Mouse (Mus musculus): ENCODE measurements around the gene Exph5. TPM values are rescaled to one million over a fixed set of nuclear protein-coding genes. Genes with fewer than 3 reads are reported as not detected.

Gene Exph5
- polyA plus RNA-seq, 1 experiment from 2014 or later = 0.41 TPM

- Histone ChIP-seq H3K9me3 (ENCODE audit: control insufficient read depth, low read length) (no peaks in the 10 kb centered on the region), H3K4me3 (ENCODE audit: low read depth, low read length) (peak within 1 kb of the TSS; percentile 68), H3K4me1 (replicated peaks; ENCODE audit: control insufficient read depth, insufficient read depth, low read length) (no peaks in the 10 kb centered on the region), H3K9ac (ENCODE audit: low read depth, low read length) (peak within 1 kb of the TSS; percentile 78), H3K36me3 (ENCODE audit: control insufficient read depth, insufficient read depth, low read length) (no peaks in the 10 kb centered on the region), H3K4me2 (peak within 1 kb of the TSS; percentile 96), H3K27me3 (replicated peaks; ENCODE audit: control insufficient read depth, insufficient read depth, low read length) (no peaks in the 10 kb centered on the region), H3K27ac (ENCODE audit: low read depth, low read length) (peak within 1 kb of the TSS; percentile 85)
- under 1% methylated on average over 75 of the region's 75 CpGs for WGBS
- DNase-seq (ENCODE audit: low spot score) (peak; percentile 74), ATAC-seq (replicated peaks; ENCODE audit: low FRiP score) (peak; percentile 79)
These were observed 82.7 kb downstream of the Exph5 start, which contains the start of gene Kdelc2 for GRCm38 (mm10) chr9:53383951-53384866. Gene Kdelc2 (plus strand): TSS chr9:53384025.

DNA sequence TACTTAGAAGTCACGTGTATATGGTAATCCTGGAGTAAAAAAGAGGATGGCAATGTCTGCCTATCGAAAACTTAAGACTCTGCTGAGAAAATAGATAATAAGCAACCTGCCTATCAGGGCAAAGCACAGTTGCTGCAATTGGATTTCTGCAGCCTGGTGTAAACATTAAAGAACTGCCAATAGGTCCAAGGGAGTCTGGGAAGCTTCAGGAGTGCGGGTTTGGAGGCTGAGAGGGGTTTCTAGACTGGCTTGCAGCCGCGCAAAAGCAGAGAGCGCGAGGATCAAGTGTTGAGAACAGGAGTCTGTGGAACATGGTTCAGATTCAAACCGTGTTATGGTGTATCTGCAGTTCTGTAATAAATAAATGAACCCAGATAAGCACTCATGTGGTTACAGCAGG, 83.4 kb downstream of the Exph5 start:
- no peak for ATAC-seq (replicated peaks; ENCODE audit: low FRiP score)
- no peaks in the 10 kb centered on the region for H3K36me3 ChIP-seq (ENCODE audit: control insufficient read depth, insufficient read depth, low read length)
- DNase-seq (ENCODE audit: low spot score) = peak; percentile 42
- peak overlapping the region; percentile 96 for H3K4me2 ChIP-seq
- peak overlapping the region; percentile 68 for H3K4me3 ChIP-seq (ENCODE audit: low read depth, low read length)
- no peaks in the 10 kb centered on the region for H3K27me3 ChIP-seq (replicated peaks; ENCODE audit: control insufficient read depth, insufficient read depth, low read length)
- no peaks in the 10 kb centered on the region for H3K9me3 ChIP-seq (ENCODE audit: control insufficient read depth, low read length)
- H3K9ac ChIP-seq (ENCODE audit: low read depth, low read length) = peak overlapping the region; percentile 78
- WGBS = 18% methylated on average over 8 of the region's 8 CpGs
- H3K4me1 ChIP-seq (replicated peaks; ENCODE audit: control insufficient read depth, insufficient read depth, low read length) = no peaks in the 10 kb centered on the region
- H3K27ac ChIP-seq (ENCODE audit: low read depth, low read length) = peak overlapping the region; percentile 85

DNA sequence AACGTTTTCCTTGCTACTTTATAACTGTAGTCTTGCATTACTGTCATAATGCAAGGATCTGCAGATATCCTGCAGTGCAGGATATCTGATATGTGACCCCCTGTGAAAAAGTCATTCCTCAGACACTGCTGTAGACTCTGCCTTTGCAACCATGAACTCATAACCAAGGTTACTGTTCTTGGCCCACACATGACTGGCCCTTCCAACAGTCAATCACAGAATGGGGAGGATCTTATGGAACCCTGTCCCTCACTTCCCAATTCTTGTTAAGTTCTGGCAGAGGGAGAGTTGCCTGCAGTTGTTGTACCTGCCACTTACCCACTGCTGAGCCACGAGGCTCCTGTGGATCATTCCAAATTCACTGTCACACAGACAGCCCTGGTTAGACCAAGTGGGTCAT, 86.0 kb downstream of the Exph5 start:
- ATAC-seq (replicated peaks; ENCODE audit: low FRiP score) (no peak), DNase-seq (ENCODE audit: low spot score) (no peak)
- H3K9me3 ChIP-seq (ENCODE audit: control insufficient read depth, low read length) = no peaks in the 10 kb centered on the region
- H3K27ac ChIP-seq (ENCODE audit: low read depth, low read length) = no peak overlapping the region
- H3K36me3 ChIP-seq (ENCODE audit: control insufficient read depth, insufficient read depth, low read length) = no peaks in the 10 kb centered on the region
- no peak overlapping the region for H3K9ac ChIP-seq (ENCODE audit: low read depth, low read length)
- WGBS = 52% methylated on average over 2 of the region's 2 CpGs
- H3K27me3 ChIP-seq (replicated peaks; ENCODE audit: control insufficient read depth, insufficient read depth, low read length) = no peaks in the 10 kb centered on the region
- no peak overlapping the region for H3K4me3 ChIP-seq (ENCODE audit: low read depth, low read length)
- H3K4me2 ChIP-seq = no peak overlapping the region
- no peaks in the 10 kb centered on the region for H3K4me1 ChIP-seq (replicated peaks; ENCODE audit: control insufficient read depth, insufficient read depth, low read length)

DNA sequence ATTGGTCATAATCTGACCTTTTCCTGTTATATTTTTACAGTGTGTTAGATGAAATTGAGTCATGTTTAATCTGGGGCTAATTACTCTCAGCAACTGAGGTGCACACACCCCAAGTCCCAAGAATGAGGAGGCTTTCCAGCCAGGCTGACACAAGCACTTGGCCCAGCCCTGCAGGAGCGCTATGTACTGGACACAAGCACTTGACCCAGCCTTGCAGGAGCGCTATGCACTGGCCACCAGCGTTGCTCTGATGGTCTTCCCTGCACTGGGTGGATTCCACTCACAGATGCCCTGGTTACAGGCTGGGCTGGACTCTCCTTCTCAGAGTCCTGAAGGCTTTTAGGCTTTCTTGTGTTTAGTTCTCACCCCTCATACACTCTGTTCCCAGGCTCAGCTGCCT, 87.6 kb downstream of the Exph5 start:
- Histone ChIP-seq H3K27me3 (replicated peaks; ENCODE audit: control insufficient read depth, insufficient read depth, low read length) (no peaks in the 10 kb centered on the region), H3K36me3 (ENCODE audit: control insufficient read depth, insufficient read depth, low read length) (no peaks in the 10 kb centered on the region), H3K27ac (ENCODE audit: low read depth, low read length) (no peak overlapping the region), H3K4me1 (replicated peaks; ENCODE audit: control insufficient read depth, insufficient read depth, low read length) (no peaks in the 10 kb centered on the region), H3K9ac (ENCODE audit: low read depth, low read length) (no peak overlapping the region), H3K4me3 (ENCODE audit: low read depth, low read length) (no peak overlapping the region), H3K4me2 (no peak overlapping the region), H3K9me3 (ENCODE audit: control insufficient read depth, low read length) (no peaks in the 10 kb centered on the region)
- ATAC-seq (replicated peaks; ENCODE audit: low FRiP score) (no peak), DNase-seq (ENCODE audit: low spot score) (no peak)
- 85% methylated on average over 3 of the region's 3 CpGs for WGBS

- no peak overlapping the region for H3K9ac ChIP-seq (ENCODE audit: low read depth, low read length)
- H3K4me3 ChIP-seq (ENCODE audit: low read depth, low read length) = no peak overlapping the region
- H3K9me3 ChIP-seq (ENCODE audit: control insufficient read depth, low read length) = no peaks in the 10 kb centered on the region
- no peaks in the 10 kb centered on the region for H3K27me3 ChIP-seq (replicated peaks; ENCODE audit: control insufficient read depth, insufficient read depth, low read length)
- DNase-seq (ENCODE audit: low spot score) (no peak), ATAC-seq (replicated peaks; ENCODE audit: low FRiP score) (no peak)
- no peak overlapping the region for H3K4me2 ChIP-seq
- no peaks in the 10 kb centered on the region for H3K4me1 ChIP-seq (replicated peaks; ENCODE audit: control insufficient read depth, insufficient read depth, low read length)
- no peaks in the 10 kb centered on the region for H3K36me3 ChIP-seq (ENCODE audit: control insufficient read depth, insufficient read depth, low read length)
- WGBS = 71% methylated on average over 7 of the region's 7 CpGs
- no peak overlapping the region for H3K27ac ChIP-seq (ENCODE audit: low read depth, low read length)
These were observed 88.7 kb downstream of the Exph5 start for GRCm38 (mm10) chr9:53390136-53390535.

GRCm38 (mm10) chr9:53397685-53398387, 96.4 kb downstream of the Exph5 start:
- Histone ChIP-seq H3K27ac (ENCODE audit: low read depth, low read length) (no peak overlapping the region), H3K36me3 (ENCODE audit: control insufficient read depth, insufficient read depth, low read length) (no peaks in the 10 kb centered on the region), H3K9me3 (ENCODE audit: control insufficient read depth, low read length) (no peaks in the 10 kb centered on the region), H3K4me2 (no peak overlapping the region), H3K4me1 (replicated peaks; ENCODE audit: control insufficient read depth, insufficient read depth, low read length) (peaks cover 3% of the 10 kb centered on the region; the same call in 1 of the 2 replicates), H3K4me3 (ENCODE audit: low read depth, low read length) (no peak overlapping the region), H3K27me3 (replicated peaks; ENCODE audit: control insufficient read depth, insufficient read depth, low read length) (no peaks in the 10 kb centered on the region), H3K9ac (ENCODE audit: low read depth, low read length) (no peak overlapping the region)
- DNase-seq (ENCODE audit: low spot score) (no peak), ATAC-seq (replicated peaks; ENCODE audit: low FRiP score) (no peak; the same call in 1 of the 2 replicates)
- 67% methylated on average over 13 of the region's 13 CpGs for WGBS

DNA sequence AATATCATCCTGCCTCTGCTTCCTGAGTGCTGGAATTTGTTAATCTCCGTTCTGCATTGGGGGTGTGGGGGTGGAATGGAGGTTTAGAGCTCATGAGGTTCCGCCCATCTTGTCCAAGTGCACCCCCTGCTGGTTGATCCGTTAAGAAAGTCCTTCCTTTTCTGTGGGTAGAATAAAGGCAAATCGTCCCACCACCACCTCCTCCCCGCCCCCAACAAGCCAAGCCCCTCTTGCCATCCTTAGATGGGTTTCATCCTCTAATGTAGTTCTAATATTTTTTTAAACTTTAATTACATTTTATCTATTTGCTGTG, 96.9 kb downstream of the Exph5 start:
- Histone ChIP-seq H3K36me3 (ENCODE audit: control insufficient read depth, insufficient read depth, low read length) (no peaks in the 10 kb centered on the region), H3K4me1 (replicated peaks; ENCODE audit: control insufficient read depth, insufficient read depth, low read length) (peaks cover 3% of the 10 kb centered on the region; the same call in 1 of the 2 replicates), H3K27me3 (replicated peaks; ENCODE audit: control insufficient read depth, insufficient read depth, low read length) (no peaks in the 10 kb centered on the region), H3K9ac (ENCODE audit: low read depth, low read length) (no peak overlapping the region), H3K4me2 (no peak overlapping the region), H3K4me3 (ENCODE audit: low read depth, low read length) (no peak overlapping the region), H3K9me3 (ENCODE audit: control insufficient read depth, low read length) (no peaks in the 10 kb centered on the region), H3K27ac (ENCODE audit: low read depth, low read length) (no peak overlapping the region)
- WGBS = 6% methylated on average over 5 of the region's 5 CpGs
- ATAC-seq (replicated peaks; ENCODE audit: low FRiP score) (no peak; the same call in 1 of the 2 replicates), DNase-seq (ENCODE audit: low spot score) (peak; percentile 57)

DNA sequence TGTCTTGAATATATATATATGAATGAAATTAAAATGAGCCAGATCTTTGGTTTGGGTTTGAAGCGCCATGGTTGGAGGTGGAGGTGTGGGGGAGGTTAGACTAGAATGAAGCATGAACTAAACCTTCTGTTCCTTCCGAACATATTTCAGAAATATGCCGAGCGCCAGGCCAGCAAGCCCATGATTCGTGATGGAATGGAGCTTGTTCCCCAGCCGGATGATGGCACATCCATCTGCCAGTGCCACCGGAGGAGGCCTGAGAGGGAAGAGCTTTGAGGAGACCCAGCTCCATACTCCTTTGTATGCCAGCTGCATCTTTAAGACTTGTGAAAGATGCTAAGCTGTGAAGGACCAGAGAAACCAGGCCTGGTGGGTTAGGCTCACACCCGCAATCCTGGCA, 98.1 kb downstream of the Exph5 start:
- no peaks in the 10 kb centered on the region for H3K9me3 ChIP-seq (ENCODE audit: control insufficient read depth, low read length)
- DNase-seq (ENCODE audit: low spot score) = no peak
- H3K36me3 ChIP-seq (ENCODE audit: control insufficient read depth, insufficient read depth, low read length) = no peaks in the 10 kb centered on the region
- no peak overlapping the region for H3K4me3 ChIP-seq (ENCODE audit: low read depth, low read length)
- peaks cover 3% of the 10 kb centered on the region; the same call in 1 of the 2 replicates for H3K4me1 ChIP-seq (replicated peaks; ENCODE audit: control insufficient read depth, insufficient read depth, low read length)
- H3K9ac ChIP-seq (ENCODE audit: low read depth, low read length) = no peak overlapping the region
- H3K27ac ChIP-seq (ENCODE audit: low read depth, low read length) = no peak overlapping the region
- WGBS = 90% methylated on average over 8 of the region's 8 CpGs
- ATAC-seq (replicated peaks; ENCODE audit: low FRiP score) = no peak
- no peak overlapping the region for H3K4me2 ChIP-seq
- H3K27me3 ChIP-seq (replicated peaks; ENCODE audit: control insufficient read depth, insufficient read depth, low read length) = no peaks in the 10 kb centered on the region

Data from liver, embryonic 11.5 days (tissue).